Mouse (Mus musculus): ENCODE data around the gene Tsc1. TPM values are rescaled to one million over a fixed set of nuclear protein-coding genes. Genes with fewer than 3 reads are reported as not detected.

Tsc1 gene
- total and polyA plus RNA-seq, 2 experiments from 2014 or later, result 22.9 to 42.9 TPM

DNA sequence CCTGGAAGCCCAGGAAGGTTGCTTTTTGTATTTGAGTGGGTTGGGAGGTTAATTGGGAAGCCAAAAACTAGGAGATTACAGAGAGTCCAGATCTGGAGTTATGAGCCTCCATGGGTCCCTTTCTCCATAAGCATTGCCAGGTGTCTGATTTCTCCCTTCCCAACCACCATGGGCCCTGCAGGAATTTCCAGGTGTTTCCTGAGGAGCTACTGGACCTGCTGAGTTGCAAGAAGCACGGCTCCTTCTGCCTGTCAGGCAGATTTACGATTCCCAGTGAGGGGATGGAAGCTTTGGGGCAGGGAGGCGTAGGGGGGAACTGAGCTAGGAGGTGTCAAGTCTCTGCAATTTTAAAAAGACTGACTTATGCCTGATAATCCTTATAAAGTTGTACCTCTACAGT is 24.8 kb downstream of the Tsc1 start:
- TF ChIP-seq CTCF (IDR thresholded peaks at IDR 0.05), result no peak
- WGBS, result 90% methylated on average over 3 of the region's 3 CpGs
- no peak for DNase-seq (ENCODE audit: low spot score)
- Histone ChIP-seq H3K27ac (ENCODE audit: low read depth, low read length) (no peak overlapping the region), H3K36me3 (ENCODE audit: insufficient read depth, low read length) (peaks cover 62% of the 10 kb centered on the region), H3K4me1 (ENCODE audit: insufficient read depth, low read length) (no peaks in the 10 kb centered on the region), H3K4me2 (ENCODE audit: low read depth, low read length, poor library complexity, severe bottlenecking) (no peak overlapping the region), H3K9me3 (ENCODE audit: low read length) (no peaks in the 10 kb centered on the region), H3K4me3 (ENCODE audit: low read depth, low read length) (no peak overlapping the region), H3K9ac (replicated peaks; ENCODE audit: low read length, poor library complexity, severe bottlenecking) (no peak overlapping the region), H3K27me3 (ENCODE audit: insufficient read depth, low read length) (no peaks in the 10 kb centered on the region)
- no peak for ATAC-seq (ENCODE audit: low FRiP score)

GRCm38 (mm10) chr2:28671438-28671837 is 30.4 kb downstream of the Tsc1 start:
- H3K4me3 ChIP-seq (ENCODE audit: low read depth, low read length), result no peak overlapping the region
- no peak for TF ChIP-seq CTCF (IDR thresholded peaks at IDR 0.05)
- H3K9me3 ChIP-seq (ENCODE audit: low read length), result no peaks in the 10 kb centered on the region
- no peak overlapping the region for H3K4me2 ChIP-seq (ENCODE audit: low read depth, low read length, poor library complexity, severe bottlenecking)
- H3K27me3 ChIP-seq (ENCODE audit: insufficient read depth, low read length), result no peaks in the 10 kb centered on the region
- WGBS, result 90% methylated on average over 2 of the region's 2 CpGs
- H3K4me1 ChIP-seq (ENCODE audit: insufficient read depth, low read length), result no peaks in the 10 kb centered on the region
- peaks cover 62% of the 10 kb centered on the region for H3K36me3 ChIP-seq (ENCODE audit: insufficient read depth, low read length)
- DNase-seq (ENCODE audit: low spot score) (no peak), ATAC-seq (ENCODE audit: low FRiP score) (no peak)
- no peak overlapping the region for H3K9ac ChIP-seq (replicated peaks; ENCODE audit: low read length, poor library complexity, severe bottlenecking)
- no peak overlapping the region for H3K27ac ChIP-seq (ENCODE audit: low read depth, low read length)

GRCm38 (mm10) chr2:28676005-28676404 is 35.0 kb downstream of the Tsc1 start:
- Histone ChIP-seq H3K9me3 (ENCODE audit: low read length) (no peaks in the 10 kb centered on the region), H3K4me1 (ENCODE audit: insufficient read depth, low read length) (no peaks in the 10 kb centered on the region), H3K4me3 (ENCODE audit: low read depth, low read length) (no peak overlapping the region), H3K4me2 (ENCODE audit: low read depth, low read length, poor library complexity, severe bottlenecking) (no peak overlapping the region), H3K9ac (replicated peaks; ENCODE audit: low read length, poor library complexity, severe bottlenecking) (no peak overlapping the region), H3K36me3 (ENCODE audit: insufficient read depth, low read length) (peaks cover 69% of the 10 kb centered on the region), H3K27me3 (ENCODE audit: insufficient read depth, low read length) (no peaks in the 10 kb centered on the region), H3K27ac (ENCODE audit: low read depth, low read length) (no peak overlapping the region)
- 93% methylated on average over 8 of the region's 8 CpGs for WGBS
- no peak for TF ChIP-seq CTCF (IDR thresholded peaks at IDR 0.05)
- DNase-seq (ENCODE audit: low spot score) (no peak), ATAC-seq (ENCODE audit: low FRiP score) (no peak)

DNA sequence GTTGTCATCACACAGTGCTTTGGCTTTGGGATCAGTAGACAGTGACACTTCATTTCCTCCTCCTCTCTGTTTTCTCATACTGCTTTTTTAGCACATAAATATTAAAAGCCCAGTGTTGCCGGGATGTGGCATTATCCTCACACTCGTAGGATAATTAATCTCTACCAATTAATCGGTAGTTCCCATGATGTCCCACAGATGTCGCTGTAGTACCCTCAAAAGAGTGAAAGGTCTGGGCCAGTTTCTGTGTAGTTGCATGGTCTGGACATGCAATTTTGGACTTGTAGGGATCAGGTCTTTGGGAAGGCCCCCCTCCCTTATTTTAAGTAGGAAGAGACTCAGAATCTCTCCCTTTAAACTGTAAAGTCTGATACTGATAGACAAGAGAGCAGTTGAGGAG is 39.7 kb downstream of the Tsc1 start:
- DNase-seq (ENCODE audit: low spot score), result peak; percentile 60
- H3K4me2 ChIP-seq (ENCODE audit: low read depth, low read length, poor library complexity, severe bottlenecking), result no peak overlapping the region
- no peaks in the 10 kb centered on the region for H3K9me3 ChIP-seq (ENCODE audit: low read length)
- no peaks in the 10 kb centered on the region for H3K4me1 ChIP-seq (ENCODE audit: insufficient read depth, low read length)
- no peaks in the 10 kb centered on the region for H3K27me3 ChIP-seq (ENCODE audit: insufficient read depth, low read length)
- no peak overlapping the region for H3K9ac ChIP-seq (replicated peaks; ENCODE audit: low read length, poor library complexity, severe bottlenecking)
- no peak overlapping the region for H3K4me3 ChIP-seq (ENCODE audit: low read depth, low read length)
- 21% methylated on average over 4 of the region's 4 CpGs for WGBS
- peak; percentile 77 for TF ChIP-seq CTCF (IDR thresholded peaks at IDR 0.05)
- ATAC-seq (ENCODE audit: low FRiP score), result no peak
- peaks cover 82% of the 10 kb centered on the region for H3K36me3 ChIP-seq (ENCODE audit: insufficient read depth, low read length)
- H3K27ac ChIP-seq (ENCODE audit: low read depth, low read length), result no peak overlapping the region

- no peak for TF ChIP-seq CTCF (IDR thresholded peaks at IDR 0.05)
- 90% methylated on average over 4 of the region's 4 CpGs for WGBS
- no peak overlapping the region for H3K4me2 ChIP-seq (ENCODE audit: low read depth, low read length, poor library complexity, severe bottlenecking)
- H3K27me3 ChIP-seq (ENCODE audit: insufficient read depth, low read length), result no peaks in the 10 kb centered on the region
- DNase-seq (ENCODE audit: low spot score), result peak; percentile 47
- peaks cover 82% of the 10 kb centered on the region for H3K36me3 ChIP-seq (ENCODE audit: insufficient read depth, low read length)
- H3K27ac ChIP-seq (ENCODE audit: low read depth, low read length), result no peak overlapping the region
- no peak overlapping the region for H3K4me3 ChIP-seq (ENCODE audit: low read depth, low read length)
- H3K9ac ChIP-seq (replicated peaks; ENCODE audit: low read length, poor library complexity, severe bottlenecking), result no peak overlapping the region
- H3K4me1 ChIP-seq (ENCODE audit: insufficient read depth, low read length), result no peaks in the 10 kb centered on the region
- ATAC-seq (ENCODE audit: low FRiP score), result no peak
- H3K9me3 ChIP-seq (ENCODE audit: low read length), result no peaks in the 10 kb centered on the region
These were observed 40.7 kb downstream of the Tsc1 start for GRCm38 (mm10) chr2:28681718-28682117.

- DNase-seq (ENCODE audit: low spot score) (no peak), ATAC-seq (ENCODE audit: low FRiP score) (no peak)
- 91% methylated on average over 7 of the region's 7 CpGs for WGBS
- H3K27ac ChIP-seq (ENCODE audit: low read depth, low read length), result no peak overlapping the region
- H3K4me3 ChIP-seq (ENCODE audit: low read depth, low read length), result no peak overlapping the region
- no peaks in the 10 kb centered on the region for H3K9me3 ChIP-seq (ENCODE audit: low read length)
- H3K4me2 ChIP-seq (ENCODE audit: low read depth, low read length, poor library complexity, severe bottlenecking), result no peak overlapping the region
- no peak for TF ChIP-seq CTCF (IDR thresholded peaks at IDR 0.05)
- peaks cover 76% of the 10 kb centered on the region for H3K36me3 ChIP-seq (ENCODE audit: insufficient read depth, low read length)
- no peak overlapping the region for H3K9ac ChIP-seq (replicated peaks; ENCODE audit: low read length, poor library complexity, severe bottlenecking)
- no peaks in the 10 kb centered on the region for H3K27me3 ChIP-seq (ENCODE audit: insufficient read depth, low read length)
- H3K4me1 ChIP-seq (ENCODE audit: insufficient read depth, low read length), result no peaks in the 10 kb centered on the region
These were observed 44.9 kb downstream of the Tsc1 start for GRCm38 (mm10) chr2:28685895-28686294.

Measured in midbrain, postnatal 0 days (tissue).